Mouse (Mus musculus): ENCODE results near the gene Adgrg3.
"Not testable (repeated sequence)": the region's sequence is repeated elsewhere in the genome, so short reads cannot be mapped to it uniquely, and the experiment has no call there.

DNA sequence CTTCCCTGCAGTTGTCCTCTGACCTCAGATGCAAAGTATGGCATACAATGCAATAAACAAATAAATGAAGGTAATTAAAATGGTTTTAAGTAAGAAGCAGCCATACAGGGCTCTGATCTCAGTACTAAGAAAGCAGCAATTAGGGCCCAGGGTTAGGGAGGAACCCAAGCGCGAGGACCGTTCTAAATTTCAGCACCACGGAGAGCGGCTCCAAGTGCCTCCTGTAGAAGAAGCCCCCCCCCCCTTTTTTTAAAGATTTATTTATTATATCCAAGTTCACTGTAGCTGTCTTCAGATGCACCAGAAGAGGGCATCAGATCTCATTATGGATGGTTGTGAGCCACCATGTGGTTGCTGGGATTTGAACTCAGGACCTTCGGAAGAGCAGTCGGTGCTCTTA, 10.9 kb downstream of the Adgrg3 start:
- TF ChIP-seq CTCF (conservative IDR thresholded peaks at IDR 0.05 in 1 of 2, IDR thresholded peaks at IDR 0.05 in 1 of 2; ENCODE audit: low read depth in 2 of 2, low read length in 2 of 2); UBTF (IDR thresholded peaks at IDR 0.05; ENCODE audit: low read depth, low read length); MXI1 (IDR thresholded peaks at IDR 0.05; ENCODE audit: low read depth, low read length); EP300 (IDR thresholded peaks at IDR 0.05; ENCODE audit: low read length): not testable (repeated sequence)
